Mouse (Mus musculus) liver, embryonic 13.5 days (tissue): ENCODE results near the gene Fndc8. TPM values are rescaled to one million over a fixed set of nuclear protein-coding genes. Genes with fewer than 3 reads are reported as not detected.

Experiments
- ATAC-seq: fragments of 200-750 bp; cut with Nextera tagmentation; 2 replicates; pipeline ENCODE4 v1.8.0; 2017; ENCODE audit warnings: low read depth, mild to moderate bottlenecking, moderate number of reproducible peaks, moderate library complexity
- DNase-seq: peaks from one replicate; pipeline ENCODE4 v3.0.0; 2022
- H3K27ac ChIP-seq: fragments of 300-500 bp; sonication (generic); 2 replicates; pipeline ENCODE4 v1.5.1; 2015; ENCODE audit warnings: moderate library complexity, mild to moderate bottlenecking, inconsistent platforms
- H3K27me3 ChIP-seq: fragments of 300-500 bp; sonication (generic); 2 replicates; pipeline ENCODE4 v1.6.1; 2015; ENCODE audit warnings: mild to moderate bottlenecking, inconsistent platforms
- H3K36me3 ChIP-seq: fragments of 300-500 bp; sonication (generic); 2 replicates; pipeline ENCODE4 v1.6.1; 2015; ENCODE audit warnings: mild to moderate bottlenecking, inconsistent platforms
- H3K4me1 ChIP-seq: fragments of 300-500 bp; sonication (generic); replicated peaks from 2 replicates; pipeline ENCODE4 v1.6.1; 2015; ENCODE audit warnings: inconsistent platforms
- H3K4me2 ChIP-seq: fragments of 300-500 bp; sonication (generic); 2 replicates; pipeline ENCODE4 v1.6.1; 2015; ENCODE audit warnings: inconsistent platforms, mild to moderate bottlenecking, moderate library complexity
- H3K4me3 ChIP-seq: fragments of 300-500 bp; sonication (generic); replicated peaks from 2 replicates; pipeline ENCODE4 v1.5.1; 2015; ENCODE audit warnings: mild to moderate bottlenecking, inconsistent platforms
- H3K9ac ChIP-seq: fragments of 300-500 bp; sonication (generic); 2 replicates; pipeline ENCODE4 v1.6.1; 2015; ENCODE audit warnings: mild to moderate bottlenecking, inconsistent platforms
- H3K9me3 ChIP-seq: fragments of 300-500 bp; sonication (generic); replicated peaks from 2 replicates; pipeline ENCODE4 v1.6.1; 2016; ENCODE audit warnings: inconsistent platforms
- WGBS: fragments of 180-500 bp; shearing (Covaris S2); methylation state at CpG from one replicate; pipeline ENCODE4 v1.1.7; 2015; ENCODE audit not compliant: insufficient replicate concordance; 5-methylcytosine and 5-hydroxymethylcytosine counted together
- polyA plus RNA-seq: library from polyadenylated mRNA; unstranded; fragments of >200 nt; fragmentation: Nextera tagmentation; extraction: Ambion mirVana; gene quantifications from 2 replicates; pipeline ENCODE4 v1.2.1, GENCODE M21; 2015

Gene Fndc8
- polyA plus RNA-seq, 1 experiment from 2014 or later, result 0.08 TPM

DNA sequence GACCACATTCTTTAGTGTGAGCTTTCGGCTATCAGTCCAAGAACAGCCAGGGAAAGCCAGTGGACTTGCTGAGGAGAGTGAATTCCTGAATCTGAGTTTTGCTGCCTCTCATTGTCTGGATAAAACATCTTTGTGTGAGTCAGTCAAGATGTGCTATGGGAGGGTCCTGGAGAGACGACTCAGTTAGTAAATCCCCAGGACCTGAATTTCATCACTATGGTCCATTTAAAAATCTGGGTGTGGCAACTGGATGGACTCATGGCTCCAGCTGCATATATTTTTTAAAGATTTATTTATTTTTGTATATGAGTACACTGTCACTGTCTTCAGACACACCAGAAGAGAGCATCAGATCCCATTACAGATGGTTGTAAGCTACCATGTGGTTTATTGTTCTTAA is 53.7 kb downstream of the Fndc8 start:
- Histone ChIP-seq H3K27me3 (peaks cover 42% of the 10 kb centered on the region), H3K9ac (no peak overlapping the region), H3K4me3 (no peak overlapping the region), H3K4me2 (no peak overlapping the region), H3K36me3 (no peaks in the 10 kb centered on the region), H3K27ac (no peak overlapping the region), H3K9me3 (no peaks in the 10 kb centered on the region), H3K4me1 (no peaks in the 10 kb centered on the region)
- DNase-seq, result no peak
- WGBS, result 41% methylated on average over 2 of the region's 2 CpGs
- ATAC-seq, result no peak

DNA sequence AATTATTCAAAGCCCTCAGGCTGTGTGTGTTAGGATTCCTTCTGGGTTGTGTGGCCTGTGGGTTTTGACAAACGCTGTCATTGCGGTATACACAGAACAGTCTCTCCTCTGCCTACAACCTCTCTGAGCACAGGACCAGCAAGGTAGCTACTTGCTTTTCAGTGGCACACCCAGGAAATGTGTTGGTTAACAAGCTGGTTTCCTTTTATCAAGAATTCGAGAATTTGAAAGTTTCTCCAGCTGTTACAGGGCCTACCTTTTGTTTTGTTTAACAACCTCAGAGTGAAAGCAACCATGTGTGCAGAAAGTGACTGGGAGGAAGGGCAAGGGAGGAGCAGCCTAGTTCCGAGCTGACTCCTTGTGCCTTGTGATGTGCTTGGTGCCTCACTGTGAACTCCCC is 55.5 kb downstream of the Fndc8 start:
- no peak for ATAC-seq
- no peaks in the 10 kb centered on the region for H3K36me3 ChIP-seq
- no peak overlapping the region for H3K4me3 ChIP-seq
- H3K9ac ChIP-seq, result no peak overlapping the region
- peaks cover 51% of the 10 kb centered on the region for H3K27me3 ChIP-seq
- no peak overlapping the region for H3K27ac ChIP-seq
- WGBS, result 53% methylated on average over 4 of the region's 4 CpGs
- H3K9me3 ChIP-seq, result no peaks in the 10 kb centered on the region
- peaks cover 10% of the 10 kb centered on the region for H3K4me1 ChIP-seq
- DNase-seq, result no peak
- no peak overlapping the region for H3K4me2 ChIP-seq

DNA sequence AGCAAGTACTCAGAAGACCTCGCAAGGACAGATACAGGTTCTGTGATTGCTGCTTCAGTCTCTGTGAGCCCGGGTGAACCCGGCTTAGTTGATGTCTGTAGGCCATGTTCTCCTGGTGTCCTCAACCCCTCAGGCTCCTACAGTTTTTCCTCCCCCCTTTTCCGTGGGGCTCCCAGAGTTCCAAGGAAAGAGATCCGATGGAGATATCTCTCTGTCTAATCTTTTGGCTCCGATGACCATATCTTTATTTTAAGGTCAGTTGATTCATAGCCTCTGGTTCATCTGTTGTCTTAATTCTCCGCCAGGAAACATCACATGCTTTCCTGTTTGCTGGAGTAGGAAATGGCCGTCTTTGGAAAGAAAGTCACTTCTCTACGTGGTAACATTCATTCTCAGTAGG is 57.1 kb downstream of the Fndc8 start:
- Histone ChIP-seq H3K9ac (no peak overlapping the region), H3K4me3 (no peak overlapping the region), H3K36me3 (no peaks in the 10 kb centered on the region), H3K4me2 (no peak overlapping the region), H3K27ac (no peak overlapping the region), H3K9me3 (no peaks in the 10 kb centered on the region), H3K27me3 (peaks cover 56% of the 10 kb centered on the region), H3K4me1 (peaks cover 10% of the 10 kb centered on the region)
- DNase-seq (no peak), ATAC-seq (no peak)
- 46% methylated on average over 9 of the region's 9 CpGs for WGBS

Other genes starting within 250 kb of the Fndc8 start
- gene Cct6b, start 127.8 kb upstream of the Fndc8 start, polyA plus RNA-seq, result 0.16 and 0.31 TPM in 2 replicates
- 19.5 and 23.3 TPM in 2 replicates for gene Zfp830, start 127.8 kb upstream of the Fndc8 start, polyA plus RNA-seq
- 10.2 and 12.0 TPM in 2 replicates for gene Lig3, start 111.0 kb upstream of the Fndc8 start, polyA plus RNA-seq
- 20.2 and 25.3 TPM in 2 replicates for gene Rffl, start 20.9 kb upstream of the Fndc8 start, polyA plus RNA-seq
- 6.8 and 8.0 TPM in 2 replicates for gene Rad51d, start 1.5 kb upstream of the Fndc8 start, polyA plus RNA-seq
- 21.3 and 24.3 TPM in 2 replicates for gene Nle1, start 16.3 kb downstream of the Fndc8 start, polyA plus RNA-seq
- gene Unc45b, start 18.4 kb downstream of the Fndc8 start, polyA plus RNA-seq, result 0.75 and 1.1 TPM in 2 replicates
- 0.68 and 1.4 TPM in 2 replicates for gene Slfn5, start 59.2 kb downstream of the Fndc8 start, polyA plus RNA-seq
- 5.5 and 8.3 TPM in 2 replicates for gene Slfn9, start 99.7 kb downstream of the Fndc8 start, polyA plus RNA-seq
- 0.37 and 0.66 TPM in 2 replicates for gene Slfn8, start 128.7 kb downstream of the Fndc8 start, polyA plus RNA-seq
- 4.9 and 5.0 TPM in 2 replicates for gene Slfn2, start 173.0 kb downstream of the Fndc8 start, polyA plus RNA-seq
- gene Slfn1, start 224.7 kb downstream of the Fndc8 start, polyA plus RNA-seq, result 0.10 and 0.28 TPM in 2 replicates